Mouse (Mus musculus) olfactory bulb, adult 2 months (tissue): Measurements from ENCODE around the gene Dohh.

ENCODE experiments used
- CTCF ChIP-seq: fragments of 200-500 bp; IDR thresholded peaks from 2 replicates; pipeline ENCODE4 v1.5.1; 2012; ENCODE audit warnings: low read depth, mild to moderate bottlenecking, low read length, moderate library complexity; ENCODE audit not compliant: insufficient read depth
- POLR2A ChIP-seq: fragments of 200-500 bp; IDR thresholded peaks from 2 replicates; pipeline ENCODE4 v1.6.1; 2012; ENCODE audit warnings: mild to moderate bottlenecking, low read depth, low read length, moderate library complexity; ENCODE audit not compliant: insufficient read depth

- TF ChIP-seq CTCF (no peak), POLR2A (no peak)
These were observed 19.3 kb downstream of the Dohh start for GRCm38 (mm10) chr10:81403511-81403910.
